ENCODE assay signal across 1 mouse cellular context in the genomic region with DNA sequence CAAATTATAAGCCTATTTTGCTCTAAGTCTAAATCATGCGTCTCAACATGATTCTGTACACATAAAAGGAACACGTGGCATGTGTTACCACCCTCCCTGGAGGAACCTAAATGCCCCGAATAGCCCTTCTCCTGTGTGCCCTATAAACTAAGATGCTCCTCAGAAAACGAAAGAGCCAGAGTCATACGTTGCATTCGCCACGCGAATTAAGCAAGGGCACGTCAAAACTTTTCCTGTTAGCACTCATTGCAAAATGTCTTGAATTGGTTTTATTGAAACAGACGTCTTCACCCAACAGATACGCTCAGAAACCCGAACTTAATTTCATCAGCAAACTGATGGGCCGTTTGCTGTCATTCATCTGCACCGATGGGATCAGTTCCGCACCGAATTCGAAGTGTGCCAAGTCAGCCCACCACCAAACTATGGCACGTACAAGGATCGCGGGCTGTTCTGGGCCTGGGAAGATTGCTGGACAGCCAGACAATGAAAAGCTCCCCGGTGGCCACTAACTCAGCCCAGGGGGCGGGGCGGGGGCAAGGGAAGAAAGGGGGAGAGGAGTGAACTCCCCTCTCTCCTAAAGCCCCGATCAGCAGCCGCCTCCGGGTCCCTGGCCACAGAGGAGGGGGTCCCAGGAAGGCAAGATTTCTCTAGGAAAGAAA.
TF ChIP-seq lines count a peak whose summit lies in the region.

No protein-coding gene starts in this region.

TF ChIP-seq in MEL, 35 proteins besides CTCF, POLR2A, EP300 and RAD21 (continued from another document):
- TF ChIP-seq TBP (IDR thresholded peaks at IDR 0.05; ENCODE audit: low read depth, low read length) (no peak; the same call in 1 of the 2 replicates), USF2 (IDR thresholded peaks at IDR 0.05; ENCODE audit: borderline replicate concordance in 1 of 2, insufficient read depth in 1 of 2, low read depth in 1 of 2, low read length in 2 of 2) (no peak), MAZ (IDR thresholded peaks at IDR 0.05; ENCODE audit: low read depth, low read length) (peak; percentile 39; the same call in 1 of the 2 replicates), NRF1 (IDR thresholded peaks at IDR 0.05; ENCODE audit: insufficient read depth, low read depth, low read length, poor library complexity, severe bottlenecking) (no peak), GABPA (IDR thresholded peaks at IDR 0.05; ENCODE audit: low read depth, low read length) (no peak), UBTF (IDR thresholded peaks at IDR 0.05; ENCODE audit: borderline replicate concordance, insufficient read depth, low read depth, low read length) (no peak), TCF12 (IDR thresholded peaks at IDR 0.05; ENCODE audit: low read depth, low read length) (peak; percentile 48; the same call in 1 of the 2 replicates), MYC (IDR thresholded peaks at IDR 0.05; ENCODE audit: low read depth, low read length) (peak; percentile 96), ZC3H11A (IDR thresholded peaks at IDR 0.05; ENCODE audit: low read depth, low read length) (no peak), ZKSCAN1 (IDR thresholded peaks at IDR 0.05; ENCODE audit: low read depth, low read length) (0 out of 2 replicates have a peak, but pooled peaks have one; percentile 33), GATA1 (IDR thresholded peaks at IDR 0.05; ENCODE audit: low read depth, low read length) (no peak; the same call in 1 of the 2 replicates), MYB (IDR thresholded peaks at IDR 0.05; ENCODE audit: low read depth, low read length) (peak; percentile 74), MEF2A (IDR thresholded peaks at IDR 0.05; ENCODE audit: extremely low read depth, insufficient replicate concordance, low read depth, low read length, poor library complexity, severe bottlenecking) (no peak), BHLHE40 (IDR thresholded peaks at IDR 0.05; ENCODE audit: borderline replicate concordance, low read depth, low read length) (no peak), JUND (IDR thresholded peaks at IDR 0.05; ENCODE audit: low read depth, low read length) (no peak), POLR2AphosphoS5 (IDR thresholded peaks at IDR 0.05; ENCODE audit: borderline replicate concordance, low read depth, low read length) (no peak), E2F4 (IDR thresholded peaks at IDR 0.05; ENCODE audit: borderline replicate concordance, low read depth, low read length) (no peak), KAT2A (conservative IDR thresholded peaks at IDR 0.05; ENCODE audit: low read depth, low read length) (0 out of 2 replicates have a peak, but pooled peaks have one; percentile 15)
